Mouse (Mus musculus) layer of hippocampus, adult 11-12 months (tissue): ENCODE data around the gene Ascl5.

Source experiments
- DNase-seq: peaks from one replicate; pipeline ENCODE4 v3.0.0; 2022; ENCODE audit warnings: low spot score

Gene Ascl5

DNA sequence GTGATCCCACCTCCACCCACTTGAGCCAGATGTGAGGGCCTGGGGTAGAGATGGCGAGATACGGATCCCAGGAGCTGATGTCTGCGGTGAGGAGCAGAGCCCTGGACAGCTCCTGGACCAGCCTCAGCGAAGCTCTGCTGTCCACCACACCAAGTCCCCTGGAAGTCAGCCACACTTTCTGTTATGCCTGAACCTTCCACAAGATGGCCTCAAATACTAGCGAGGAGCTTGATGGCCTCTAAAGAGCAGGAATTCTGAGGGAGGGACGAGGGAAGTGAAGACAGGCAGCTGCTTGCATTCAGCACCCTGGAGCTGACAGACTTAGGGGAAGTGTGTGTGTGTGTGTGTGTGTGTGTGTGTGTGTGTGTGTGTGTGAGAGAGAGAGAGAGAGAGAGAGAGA, 861 bp downstream of the Ascl5 start:
- DNase-seq: peak; percentile 85

- DNase-seq: no peak
Measured at GRCm38 (mm10) chr1:136052547-136052946, 1.9 kb downstream of the Ascl5 start, which contains the start of gene Cacna1s. Gene Cacna1s, plus strand, starts transcription at chr1:136052750.

- DNase-seq: peak; percentile 52
Measured at GRCm38 (mm10) chr1:136055771-136056170, 5.2 kb downstream of the Ascl5 start.

GRCm38 (mm10) chr1:136058594-136058993, 8.0 kb downstream of the Ascl5 start:
- no peak for DNase-seq

DNA sequence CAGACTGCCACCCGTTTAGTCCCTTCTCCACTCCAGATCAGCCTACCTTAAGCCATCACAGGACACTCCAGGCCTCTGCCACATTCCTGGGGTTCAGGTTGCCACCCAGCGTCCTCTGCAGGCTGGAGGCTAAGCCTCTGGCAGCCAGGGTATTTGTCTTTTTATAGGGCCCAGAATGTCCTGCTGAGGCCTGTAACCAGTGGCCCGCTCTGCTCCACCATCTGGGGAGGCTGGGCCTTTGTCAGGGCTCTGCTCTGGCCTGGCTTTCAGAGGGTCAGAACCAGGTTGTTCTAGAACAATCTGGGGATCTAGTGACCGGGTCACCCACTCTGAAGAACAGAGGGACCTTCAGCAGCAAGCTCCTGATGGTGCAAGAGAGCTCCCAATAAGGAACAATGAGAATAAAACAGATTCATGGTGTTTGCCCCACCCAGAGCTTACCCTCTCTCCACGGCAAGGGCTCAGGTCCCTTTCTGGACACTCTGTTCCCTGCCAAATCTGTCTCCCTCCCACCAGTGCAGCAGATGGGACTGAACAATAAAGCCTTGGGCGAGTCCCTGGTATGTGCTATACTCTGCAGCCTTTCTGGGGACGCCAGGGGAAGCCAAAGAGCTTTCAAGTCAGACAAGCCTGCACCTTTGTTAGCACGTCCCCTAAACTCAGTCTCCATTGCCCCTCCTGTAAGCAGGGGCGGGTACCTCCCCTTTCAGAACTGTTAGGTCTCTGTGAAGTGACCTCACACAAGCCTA, 10.6 kb downstream of the Ascl5 start:
- DNase-seq: peak; percentile 89

DNA sequence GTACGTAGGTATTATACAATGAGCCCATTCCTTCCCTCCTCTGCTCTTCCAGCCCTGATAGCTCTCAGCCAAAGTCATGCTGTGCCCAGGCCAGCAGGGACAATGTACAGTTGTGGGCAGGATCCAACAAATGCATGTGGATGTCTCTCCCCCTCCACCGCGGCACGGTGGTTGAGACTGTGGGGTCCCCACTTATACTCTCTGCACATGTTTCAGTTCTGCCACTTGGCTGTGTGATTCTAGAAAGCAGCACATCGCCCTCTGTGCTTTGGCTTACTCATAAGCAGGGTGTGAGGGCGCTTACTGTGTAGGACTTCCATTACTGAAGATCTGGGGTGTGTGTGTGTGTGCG, 11.2 kb downstream of the Ascl5 start:
- DNase-seq: no peak

DNA sequence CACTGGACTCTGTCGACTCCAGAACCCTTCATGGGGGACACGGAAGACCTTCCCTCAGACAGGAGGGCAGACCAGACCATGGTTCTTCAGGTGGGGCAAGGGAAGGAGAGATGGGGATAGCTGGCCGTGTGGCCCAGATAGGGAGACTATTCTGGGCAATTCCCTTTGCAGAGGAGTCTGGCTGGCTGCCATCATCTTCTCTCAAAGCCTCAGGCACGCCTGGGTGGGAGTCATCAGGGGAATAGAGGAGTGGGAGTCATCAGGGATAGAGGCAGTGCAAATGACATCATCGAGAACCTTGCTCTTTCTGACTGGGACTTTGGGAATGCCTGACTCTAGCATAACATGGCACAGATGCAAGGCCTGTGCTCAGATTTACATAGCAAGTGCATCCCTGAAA, 13.4 kb downstream of the Ascl5 start:
- no peak for DNase-seq

DNA sequence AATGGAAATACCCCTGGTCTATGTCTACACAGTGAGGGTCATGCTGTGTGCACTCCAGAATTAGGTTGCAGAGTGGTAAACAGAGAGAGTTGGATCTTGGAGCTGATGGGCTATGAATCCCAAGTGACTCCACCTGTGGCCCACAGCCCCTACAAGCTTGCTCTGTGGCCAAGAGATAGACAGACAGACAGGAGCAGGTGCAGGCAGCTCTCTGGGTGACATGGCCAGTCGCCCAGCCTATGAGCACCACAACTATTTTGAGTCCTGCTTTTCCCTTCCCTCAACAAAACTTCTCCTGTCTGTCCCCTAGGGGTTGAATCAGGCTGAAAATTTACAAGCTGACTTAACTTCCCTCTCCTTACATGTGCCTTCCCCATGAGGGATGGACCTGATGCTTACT, 16.0 kb downstream of the Ascl5 start:
- DNase-seq: no peak

- DNase-seq: no peak
Measured at GRCm38 (mm10) chr1:136067579-136067978, 17.0 kb downstream of the Ascl5 start.

DNA sequence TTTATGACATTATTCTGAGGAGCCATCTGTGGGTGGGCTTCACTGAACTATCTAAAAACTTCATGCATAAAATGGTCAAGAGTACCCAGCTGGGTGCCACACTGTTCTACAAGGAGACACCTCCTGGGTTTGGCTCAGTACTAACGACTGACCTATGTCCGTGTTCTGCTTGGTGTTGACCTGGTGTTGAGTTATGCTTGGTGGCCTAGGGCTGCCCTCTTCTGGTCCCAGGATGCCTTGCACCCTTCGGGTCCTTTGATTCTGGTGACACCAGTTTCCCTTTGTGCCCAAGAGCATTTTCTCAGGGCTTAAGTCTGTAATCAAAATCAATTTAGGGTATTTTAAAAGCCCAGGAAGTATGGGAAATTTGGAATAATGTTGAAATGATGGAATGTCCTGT, 25.5 kb downstream of the Ascl5 start:
- DNase-seq: peak; percentile 60

GRCm38 (mm10) chr1:136077656-136078055, 27.1 kb downstream of the Ascl5 start:
- no peak for DNase-seq

GRCm38 (mm10) chr1:136081161-136081560, 30.6 kb downstream of the Ascl5 start:
- no peak for DNase-seq

DNA sequence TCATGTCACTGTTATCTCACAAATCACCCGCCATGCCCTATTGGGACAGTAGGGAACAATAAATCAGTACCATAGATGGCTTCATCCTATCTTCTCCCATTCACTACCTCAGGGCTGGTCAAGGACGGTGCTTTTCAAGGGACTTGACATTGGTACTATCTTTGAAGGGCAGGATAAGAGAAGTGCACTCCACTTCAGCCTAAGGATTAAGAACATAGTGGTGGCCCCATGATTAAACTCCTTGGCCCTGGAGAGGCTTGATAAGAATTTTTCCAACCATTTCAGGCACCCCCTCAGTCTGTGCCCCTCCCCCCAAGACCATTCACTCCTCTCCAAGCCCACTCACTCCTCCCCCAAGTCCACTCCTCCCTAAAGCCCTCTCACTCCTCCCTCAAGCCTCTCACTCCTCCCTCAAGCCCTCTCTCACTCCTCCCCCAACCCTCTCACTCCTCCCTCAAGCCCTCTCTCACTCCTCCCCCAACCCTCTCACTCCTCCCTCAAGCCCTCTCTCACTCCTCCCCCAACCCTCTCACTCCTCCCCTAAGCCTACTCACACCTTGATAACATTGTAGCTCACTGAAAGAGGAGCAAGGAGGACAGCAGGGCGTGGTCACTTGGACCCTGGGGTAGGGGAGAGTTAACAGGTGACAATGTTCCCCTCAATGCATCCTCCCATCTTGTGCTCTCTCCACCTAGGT, 35.5 kb downstream of the Ascl5 start:
- DNase-seq: no peak

- DNase-seq: no peak
Measured at GRCm38 (mm10) chr1:136089368-136090165, 39.0 kb downstream of the Ascl5 start.

- no peak for DNase-seq
Measured at GRCm38 (mm10) chr1:136093726-136094125, 43.1 kb downstream of the Ascl5 start.

GRCm38 (mm10) chr1:136094807-136095206, 44.2 kb downstream of the Ascl5 start:
- DNase-seq: no peak
